8 mouse cellular contexts compared by ENCODE assay signal in the genomic region with DNA sequence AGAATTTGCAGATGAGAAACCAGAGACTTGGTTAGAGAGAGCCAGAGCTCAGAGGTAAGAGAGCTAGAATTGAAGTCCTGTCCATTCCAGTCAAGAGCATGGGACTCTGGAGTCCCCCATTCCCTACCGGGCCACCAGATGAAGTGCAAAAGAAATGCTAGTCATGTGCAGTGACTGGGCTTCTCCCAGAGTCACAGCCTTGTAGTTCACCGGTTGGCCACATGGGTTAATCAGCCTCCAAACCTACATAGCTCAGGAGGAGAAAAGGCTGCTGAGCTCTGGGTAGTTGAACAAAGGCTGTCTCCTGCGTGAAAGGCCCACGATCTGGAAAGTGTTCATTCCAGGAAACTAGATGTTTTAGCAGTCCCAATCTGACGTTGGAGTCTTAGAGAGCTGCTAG. TPM values are rescaled to one million over a fixed set of nuclear protein-coding genes. Genes with fewer than 3 reads are reported as not detected.
DNase-seq lines count a peak whose midpoint lies in the region; ATAC-seq and TF ChIP-seq lines count a peak whose summit lies in the region.
"Had no signal": no experiment of that assay in that cellular context is flagged by ENCODE, and none has a peak within 500 bp of the region (broad histone marks: within the 10 kb centered on the region; RNA-seq: fewer than 3 reads in every experiment).

No protein-coding gene starts in this region.

- H3K9ac ChIP-seq in liver, adult 2 months (ENCODE audit: low read depth, low read length), result no peak overlapping the region
- H3K9ac ChIP-seq in liver, embryonic 11.5 days (ENCODE audit: low read depth, low read length), result no peak overlapping the region
- H3K9ac ChIP-seq in hindbrain, postnatal 0 days (replicated peaks; ENCODE audit: low read length), result no peak overlapping the region
- no peak overlapping the region for H3K9ac ChIP-seq in lung, postnatal 0 days (replicated peaks; ENCODE audit: low read depth)

- no peaks in the 10 kb centered on the region for H3K36me3 ChIP-seq in liver, adult 2 months (ENCODE audit: control insufficient read depth, insufficient read depth, low read length)
- H3K36me3 ChIP-seq in liver, embryonic 11.5 days (ENCODE audit: control insufficient read depth, insufficient read depth, low read length), result no peaks in the 10 kb centered on the region
- no peaks in the 10 kb centered on the region for H3K36me3 ChIP-seq in hindbrain, postnatal 0 days (ENCODE audit: insufficient read depth, low read length)
- no peaks in the 10 kb centered on the region for H3K36me3 ChIP-seq in lung, postnatal 0 days (ENCODE audit: insufficient read depth, low read length)

- H3K4me1 ChIP-seq in liver, adult 2 months (ENCODE audit: control insufficient read depth, insufficient read depth, low read length), result no peaks in the 10 kb centered on the region
- no peaks in the 10 kb centered on the region for H3K4me1 ChIP-seq in liver, embryonic 11.5 days (replicated peaks; ENCODE audit: control insufficient read depth, insufficient read depth, low read length)
- peaks cover 4% of the 10 kb centered on the region; the same call in 1 of the 2 replicates for H3K4me1 ChIP-seq in hindbrain, postnatal 0 days (ENCODE audit: insufficient read depth, low read length)
- H3K4me1 ChIP-seq in lung, postnatal 0 days (ENCODE audit: insufficient read depth, low read depth, low read length), result no peaks in the 10 kb centered on the region

- H3K4me3 ChIP-seq in liver, adult 2 months (ENCODE audit: insufficient read depth, low read depth, low read length), result no peak overlapping the region
- no peak overlapping the region for H3K4me3 ChIP-seq in liver, embryonic 11.5 days (ENCODE audit: low read depth, low read length)
- no peak overlapping the region for H3K4me3 ChIP-seq in hindbrain, postnatal 0 days (ENCODE audit: low read length)
- H3K4me3 ChIP-seq in lung, postnatal 0 days (ENCODE audit: low read depth, low read length), result no peak overlapping the region
- H3K4me3 ChIP-seq: megakaryocyte, embryonic 14.5 days had no signal

- 16% methylated on average over 5 of the region's 5 CpGs for WGBS in liver, adult 2 months
- WGBS in liver, embryonic 11.5 days, result 19% methylated on average over 5 of the region's 5 CpGs
- WGBS in hindbrain, postnatal 0 days, result 14% methylated on average over 5 of the region's 5 CpGs
- 14% methylated on average over 5 of the region's 5 CpGs for WGBS in lung, postnatal 0 days

- peak; percentile 27 for DNase-seq in liver, adult 2 months (ENCODE audit: extremely low read depth, low read depth, low spot score)
- DNase-seq in liver, embryonic 11.5 days (ENCODE audit: low spot score), result no peak
- DNase-seq in ZHBTc4 (ENCODE audit: low read depth, low spot score), result peak; percentile 90
- DNase-seq in cerebellum, adult 9-10 months, result peak; percentile 58
- DNase-seq in hindbrain, postnatal 0 days (ENCODE audit: low spot score), result peak; percentile 78
- peak; percentile 70 for DNase-seq in lung, postnatal 0 days (ENCODE audit: low spot score)
- no peak for DNase-seq in spleen, postnatal 14 days (ENCODE audit: low spot score in 2 of 2)

- ATAC-seq in liver, embryonic 11.5 days (replicated peaks; ENCODE audit: low FRiP score), result no peak
- ATAC-seq in hindbrain, postnatal 0 days, result peak; percentile 79
- ATAC-seq in lung, postnatal 0 days, result peak; percentile 70

- H3K27me3 ChIP-seq in liver, adult 2 months (ENCODE audit: control insufficient read depth, insufficient read depth, low read length), result peaks cover 2% of the 10 kb centered on the region; the same call in 1 of the 2 replicates
- H3K27me3 ChIP-seq in liver, embryonic 11.5 days (replicated peaks; ENCODE audit: control insufficient read depth, insufficient read depth, low read length), result peaks cover 8% of the 10 kb centered on the region
- H3K27me3 ChIP-seq in hindbrain, postnatal 0 days (ENCODE audit: insufficient read depth, low read length), result no peaks in the 10 kb centered on the region
- peaks cover 5% of the 10 kb centered on the region for H3K27me3 ChIP-seq in lung, postnatal 0 days (replicated peaks; ENCODE audit: insufficient read depth, low read length)

- TF ChIP-seq POLR2A in liver, adult 2 months (IDR thresholded peaks at IDR 0.05; ENCODE audit: extremely low read depth, insufficient read depth, low read length), result no peak

- no peak overlapping the region for H3K4me2 ChIP-seq in liver, embryonic 11.5 days
- no peak overlapping the region for H3K4me2 ChIP-seq in hindbrain, postnatal 0 days (ENCODE audit: low read depth, low read length)
- no peak overlapping the region for H3K4me2 ChIP-seq in lung, postnatal 0 days (replicated peaks; ENCODE audit: low read depth, low read length)

- H3K9me3 ChIP-seq in liver, embryonic 11.5 days (ENCODE audit: control insufficient read depth, low read length), result no peaks in the 10 kb centered on the region
- H3K9me3 ChIP-seq in hindbrain, postnatal 0 days (ENCODE audit: low read length), result no peaks in the 10 kb centered on the region
- H3K9me3 ChIP-seq in lung, postnatal 0 days (ENCODE audit: low read length), result no peaks in the 10 kb centered on the region
- H3K9me3 ChIP-seq: megakaryocyte, embryonic 14.5 days had no signal

- H3K27ac ChIP-seq in liver, adult 2 months (replicated peaks; ENCODE audit: insufficient read depth, low read depth, low read length), result no peak overlapping the region
- no peak overlapping the region for H3K27ac ChIP-seq in liver, embryonic 11.5 days (ENCODE audit: low read depth, low read length)
- H3K27ac ChIP-seq in hindbrain, postnatal 0 days, result no peak overlapping the region
- H3K27ac ChIP-seq in lung, postnatal 0 days (ENCODE audit: low read length), result no peak overlapping the region

- H3K79me2 ChIP-seq in liver, adult 2 months (ENCODE audit: control insufficient read depth, insufficient read depth, low read length), result no peaks in the 10 kb centered on the region

- peak; percentile 64 for TF ChIP-seq CTCF in liver, adult 2 months (IDR thresholded peaks at IDR 0.05; ENCODE audit: low read depth, low read length)
- TF ChIP-seq CTCF in hindbrain, postnatal 0 days (IDR thresholded peaks at IDR 0.05; ENCODE audit: low read depth), result peak; percentile 79
- peak; percentile 83 for TF ChIP-seq CTCF in lung, postnatal 0 days (IDR thresholded peaks at IDR 0.05)

- no peak for TF ChIP-seq EP300 in lung, postnatal 0 days (IDR thresholded peaks at IDR 0.05)

RNA-seq across cellular contexts. Expression of gene Tril, which starts 24.8 kb away (rescaled TPM):
- total RNA-seq in liver, adult 2 months (2014; rRNA removed), result 0.18 and 0.27 TPM in 2 replicates
- polyA plus RNA-seq in liver, adult 2 months (2012; rRNA removed), result 0.17 and 0.29 TPM in 2 replicates
- 4.5 and 5.5 TPM in 2 replicates for polyA plus RNA-seq in liver, embryonic 11.5 days (2014; fragmentation: Nextera tagmentation; extraction: Ambion mirVana)
- total RNA-seq in hindbrain, postnatal 0 days (2014; rRNA removed), result 73.8 and 83.7 TPM in 2 replicates
- polyA plus RNA-seq in hindbrain, postnatal 0 days (2015; fragmentation: Nextera tagmentation; extraction: Ambion mirVana), result 35.9 and 39.6 TPM in 2 replicates
- polyA plus RNA-seq in lung, postnatal 0 days (2015; fragmentation: Nextera tagmentation; extraction: Ambion mirVana), result 23.9 and 28.6 TPM in 2 replicates

Comparison
In these comparisons a context has a peak if more than half of its experiments do, and no peak if none do; other contexts are left out.
1. DNase-seq: peak in liver, adult 2 months (single experiment), ZHBTc4 (single experiment), cerebellum, adult 9-10 months (single experiment), hindbrain, postnatal 0 days (single experiment) and lung, postnatal 0 days (single experiment); none in liver, embryonic 11.5 days (single experiment) and spleen, postnatal 14 days (0 of 2).
2. Peak in every context shown above with its lines, with median percentiles within 50 percentile points of each other: CTCF ChIP-seq.